Mouse (Mus musculus) adrenal gland, postnatal 25 days (tissue): Measurements from ENCODE around the gene Pdgfra. TPM values are rescaled to one million over a fixed set of nuclear protein-coding genes. Genes with fewer than 3 reads are reported as not detected.

Experiments used
- DNase-seq: peaks from one replicate; pipeline ENCODE4 v3.0.0; 2021; ENCODE audit warnings: mixed read lengths
- microRNA-seq, 2 experiments: library from miRNA; unstranded; fragments of <30 nt; microRNA quantifications; one replicate each; pipeline ENCODE4 v1.2.0; 2021
- total RNA-seq: library from RNA; stranded (reverse); gene quantifications from 2 replicates; pipeline ENCODE4 v1.2.3, GENCODE M21; 2021

Gene Pdgfra
- total RNA-seq, 1 experiment from 2014 or later: 22.9 TPM

DNA sequence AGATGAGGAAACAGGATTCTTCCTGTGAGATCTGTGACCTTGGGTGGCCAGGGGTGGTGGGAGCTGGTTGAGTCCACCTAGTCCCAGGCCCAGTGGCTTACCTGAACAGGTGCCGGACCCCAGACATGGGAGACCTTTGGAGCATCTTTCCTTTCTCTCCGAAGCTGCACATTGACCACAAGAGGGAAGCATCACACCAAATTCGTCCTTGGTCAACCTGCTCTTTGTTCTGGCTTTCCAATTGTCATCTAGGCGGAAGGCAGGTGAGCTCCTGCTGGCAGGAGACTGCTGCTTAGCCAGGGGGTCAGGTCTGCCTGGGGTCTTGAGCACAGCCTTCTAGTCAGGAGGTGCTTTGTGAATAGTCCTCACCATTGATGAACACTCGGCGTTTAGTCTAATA, 62.4 kb downstream of the Pdgfra start:
- DNase-seq: no peak

GRCm38 (mm10) chr5:75214929-75215328, 62.8 kb downstream of the Pdgfra start:
- no peak for DNase-seq

GRCm38 (mm10) chr5:75215678-75216256, 63.7 kb downstream of the Pdgfra start:
- no peak for DNase-seq

DNA sequence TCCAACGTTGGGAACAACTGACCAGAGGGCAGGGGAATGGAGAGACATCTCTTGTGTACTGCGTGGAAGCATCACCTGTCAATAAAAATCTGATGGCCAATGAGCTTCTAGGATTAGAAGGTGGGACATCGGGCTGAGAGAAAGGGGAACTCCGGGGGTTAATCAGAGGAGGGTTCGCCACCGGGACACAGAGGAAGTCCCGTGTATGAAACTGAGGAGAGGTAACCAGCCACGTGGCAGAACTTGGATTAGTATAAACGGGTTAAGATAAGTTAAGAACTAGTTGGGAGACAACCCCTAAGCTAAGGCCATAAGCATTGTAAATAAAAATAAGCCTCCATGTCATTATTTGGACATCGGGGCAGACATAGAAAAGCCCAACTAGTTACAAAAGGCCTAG, 69.5 kb downstream of the Pdgfra start:
- DNase-seq: no peak

DNA sequence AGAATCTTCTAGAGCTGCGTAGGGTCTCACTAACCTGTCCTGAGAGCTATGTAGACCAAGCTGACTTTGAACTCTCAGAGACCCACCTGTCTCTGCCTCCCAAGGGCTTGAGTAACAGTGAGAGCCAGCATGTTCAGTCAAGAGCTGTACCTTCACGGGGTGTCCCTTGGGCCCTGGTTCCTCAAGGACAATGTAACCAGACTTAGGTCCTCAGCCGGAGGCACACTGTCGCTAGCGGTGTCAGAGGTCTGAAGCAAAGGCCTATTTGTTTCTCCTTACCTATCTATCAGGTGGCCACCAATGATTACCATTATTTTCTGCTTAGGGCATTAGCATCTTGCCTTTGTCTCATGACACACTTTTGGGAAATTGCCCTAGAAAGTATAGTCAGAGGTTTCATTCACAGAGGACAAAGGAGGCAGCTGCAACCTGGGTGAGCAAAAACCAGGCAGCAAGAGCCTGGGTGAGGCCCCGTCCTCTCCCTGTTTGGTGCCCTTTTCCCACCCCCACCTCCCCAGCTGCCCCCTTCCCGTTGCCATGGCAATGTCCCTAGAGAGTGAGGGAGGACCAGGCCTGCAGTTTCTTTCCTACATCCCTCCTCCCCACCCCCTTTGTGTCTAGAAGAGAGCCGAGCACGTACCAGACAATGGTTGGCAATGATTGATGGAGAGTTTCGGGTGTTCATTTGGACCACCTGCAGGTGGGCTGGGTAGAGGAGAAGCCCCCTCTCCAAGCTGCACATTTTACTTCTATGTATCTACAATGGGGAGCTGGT, 70.6 kb downstream of the Pdgfra start:
- DNase-seq: no peak

GRCm38 (mm10) chr5:75238363-75238762, 86.3 kb downstream of the Pdgfra start:
- DNase-seq: no peak

DNA sequence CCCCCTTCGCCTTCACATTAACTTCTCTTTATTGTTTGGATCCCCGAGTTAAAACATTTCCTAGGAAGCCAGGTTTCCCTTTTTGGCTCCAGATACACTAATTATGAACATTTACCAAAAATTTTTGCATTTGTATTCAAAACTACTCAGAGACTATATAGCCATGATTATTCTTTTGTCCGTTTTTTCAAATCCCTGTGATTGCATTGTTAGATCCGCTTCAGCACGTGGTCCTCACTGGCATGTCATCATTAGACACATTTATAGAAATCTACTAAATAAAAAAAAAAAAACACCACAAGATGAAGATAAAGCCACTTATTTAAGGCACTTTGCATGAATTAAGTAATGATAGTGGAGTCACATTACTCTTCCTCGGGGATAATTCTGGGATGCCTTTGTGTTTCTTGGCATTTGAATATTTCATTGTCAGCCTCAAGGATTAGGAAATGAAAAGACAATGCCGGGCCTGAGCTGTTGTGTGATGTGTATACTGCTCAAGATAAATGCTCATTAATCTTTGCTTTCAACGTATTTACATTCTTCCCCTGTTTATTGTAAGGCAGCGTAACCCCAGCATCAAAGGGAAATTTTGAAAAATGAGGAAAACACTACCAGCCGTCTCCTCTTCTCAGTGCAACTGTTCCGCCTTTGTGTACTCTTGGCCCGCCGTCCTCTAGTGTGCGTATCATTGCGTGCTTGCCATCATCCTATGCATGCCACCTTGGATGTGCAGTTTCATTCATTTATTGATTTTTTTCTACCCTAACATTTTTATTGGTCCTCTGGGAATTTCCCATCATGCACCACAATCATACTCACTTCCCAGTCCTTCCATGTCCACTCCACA, 87.1 kb downstream of the Pdgfra start:
- DNase-seq: no peak

DNA sequence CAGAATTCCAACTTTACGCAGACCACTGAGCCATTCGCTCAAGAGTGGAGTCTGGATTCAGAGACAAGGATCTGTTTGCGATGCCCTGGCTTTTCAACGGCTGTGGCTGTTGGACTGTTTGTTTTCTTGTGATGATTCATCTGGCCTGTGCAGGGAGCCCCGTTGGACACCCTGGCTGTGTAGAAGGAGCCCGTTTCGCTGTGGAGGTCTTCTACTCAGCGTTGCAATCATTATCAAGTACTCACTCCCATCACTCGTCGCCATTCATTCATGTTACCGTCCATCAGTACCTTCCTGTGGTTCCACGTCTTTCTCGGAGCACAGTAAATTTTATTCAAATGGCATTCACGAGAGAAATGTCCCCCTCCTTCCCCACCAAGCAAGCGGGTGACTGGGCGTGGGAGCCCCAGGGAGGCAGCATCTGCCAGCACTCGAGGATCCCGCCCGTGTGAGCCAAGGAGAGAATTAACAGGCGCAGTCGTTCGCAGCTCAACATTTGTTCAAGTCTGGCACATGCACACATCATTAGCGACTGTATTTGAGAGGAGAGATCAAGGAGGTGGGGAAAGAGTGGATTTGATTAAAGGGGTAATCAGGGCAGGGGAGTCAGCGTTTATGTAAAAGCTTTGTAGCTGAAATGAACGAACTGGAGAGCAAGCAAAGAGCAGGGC, 95.1 kb downstream of the Pdgfra start:
- DNase-seq: no peak

Small RNA genes within 50 kb of the gene (microRNA-seq; reads per million reads assigned to microRNA genes)
- gene Mir7025: 0 to 1.0 reads per million in 2 experiments

Other genes with a start within 250 kb of the Pdgfra start
- 29.6 and 30.8 TPM in 2 replicates for gene Chic2, start 107.5 kb upstream of the Pdgfra start, total RNA-seq
- gene Gsx2, start 76.7 kb upstream of the Pdgfra start, total RNA-seq: not detected in 2 replicates